Mouse (Mus musculus): ENCODE data around the gene Vrk1. TPM values are rescaled to one million over a fixed set of nuclear protein-coding genes. Genes with fewer than 3 reads are reported as not detected.

The Vrk1 gene
- polyA plus RNA-seq, 1 experiment from 2014 or later: 90.3 TPM

DNA sequence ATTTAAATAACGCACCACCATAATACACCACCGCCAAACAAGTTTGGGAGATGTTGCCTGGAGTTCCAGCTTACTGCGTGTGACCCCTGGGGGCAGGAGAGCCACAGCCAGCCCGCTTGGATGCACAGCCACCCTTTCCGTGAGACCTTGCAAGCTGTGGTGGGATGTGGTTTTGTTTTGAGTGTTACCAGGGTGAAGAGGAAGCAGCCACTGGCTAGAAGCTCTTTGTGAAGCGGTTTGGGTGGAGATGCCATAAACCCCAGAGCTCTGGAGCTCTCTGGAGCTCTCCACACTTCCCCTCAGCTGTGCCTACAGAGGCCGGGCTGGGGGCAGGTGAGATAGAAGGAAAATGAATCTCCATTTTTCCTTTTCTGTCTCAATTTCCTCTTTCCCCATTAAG lies 38.8 kb upstream of the Vrk1 start:
- Histone ChIP-seq H3K9me3 (ENCODE audit: control insufficient read depth, low read length) (no peaks in the 10 kb centered on the region; the same call in 1 of the 2 replicates), H3K4me3 (ENCODE audit: low read depth, low read length) (no peak overlapping the region), H3K9ac (ENCODE audit: low read depth, low read length) (no peak overlapping the region), H3K27ac (ENCODE audit: low read depth, low read length) (no peak overlapping the region), H3K36me3 (ENCODE audit: control insufficient read depth, insufficient read depth, low read length) (no peaks in the 10 kb centered on the region), H3K4me1 (replicated peaks; ENCODE audit: control insufficient read depth, insufficient read depth, low read length) (0 out of 2 replicates have a peak, but pooled peaks cover 2% of the 10 kb centered on the region), H3K4me2 (replicated peaks; ENCODE audit: low read depth, low read length) (no peak overlapping the region), H3K27me3 (ENCODE audit: control insufficient read depth, insufficient read depth, low read length) (no peaks in the 10 kb centered on the region; the same call in 1 of the 2 replicates)
- ATAC-seq (ENCODE audit: low FRiP score): no peak
- no peak for DNase-seq (ENCODE audit: low spot score)
- WGBS: 72% methylated on average over 7 of the region's 7 CpGs

DNA sequence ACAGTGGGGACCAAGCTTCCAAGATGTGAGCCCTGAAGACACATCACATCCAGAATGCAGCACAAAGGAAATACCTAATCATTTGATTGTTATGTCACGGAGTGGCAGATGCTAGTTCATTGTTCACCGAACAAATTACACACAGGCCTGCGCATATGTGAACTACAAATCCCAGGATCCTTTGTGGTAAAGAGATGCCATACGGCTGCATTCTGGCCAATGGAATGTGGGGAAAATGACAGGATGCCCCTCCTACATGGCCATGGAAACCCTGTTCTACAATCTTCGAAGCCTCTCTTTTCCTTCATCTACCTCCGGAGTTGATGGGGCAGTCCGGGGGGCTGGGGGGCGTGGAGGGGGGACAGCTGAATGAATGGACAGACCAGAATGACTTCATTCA lies 37.4 kb upstream of the Vrk1 start:
- H3K4me2 ChIP-seq (replicated peaks; ENCODE audit: low read depth, low read length): no peak overlapping the region
- 0 out of 2 replicates have a peak, but pooled peaks cover 2% of the 10 kb centered on the region for H3K4me1 ChIP-seq (replicated peaks; ENCODE audit: control insufficient read depth, insufficient read depth, low read length)
- H3K9ac ChIP-seq (ENCODE audit: low read depth, low read length): no peak overlapping the region
- no peak overlapping the region for H3K27ac ChIP-seq (ENCODE audit: low read depth, low read length)
- ATAC-seq (ENCODE audit: low FRiP score): peak; percentile 33; the same call in 1 of the 2 replicates
- DNase-seq (ENCODE audit: low spot score): peak; percentile 21
- no peaks in the 10 kb centered on the region; the same call in 1 of the 2 replicates for H3K9me3 ChIP-seq (ENCODE audit: control insufficient read depth, low read length)
- 87% methylated on average over 8 of the region's 8 CpGs for WGBS
- H3K36me3 ChIP-seq (ENCODE audit: control insufficient read depth, insufficient read depth, low read length): no peaks in the 10 kb centered on the region
- H3K27me3 ChIP-seq (ENCODE audit: control insufficient read depth, insufficient read depth, low read length): no peaks in the 10 kb centered on the region; the same call in 1 of the 2 replicates
- no peak overlapping the region for H3K4me3 ChIP-seq (ENCODE audit: low read depth, low read length)

DNA sequence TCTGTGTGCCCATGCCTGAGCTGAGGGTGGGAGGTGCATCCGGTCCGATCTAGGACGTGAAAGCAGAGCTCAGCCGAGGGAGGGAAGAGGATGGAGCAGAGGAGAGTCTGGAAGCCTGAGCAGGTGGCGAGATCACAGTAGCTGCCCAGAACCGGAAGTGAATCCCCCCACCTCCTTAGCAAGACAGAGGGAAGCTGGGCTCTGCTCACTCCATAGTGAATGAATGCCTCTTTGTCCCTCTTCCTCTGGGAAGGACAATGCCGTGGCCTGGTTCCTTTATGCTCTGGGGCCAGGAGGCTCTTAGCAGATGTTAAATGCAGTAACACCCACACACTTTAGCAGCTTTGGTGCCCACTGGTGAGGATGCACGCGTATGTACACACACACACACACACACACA lies 36.3 kb upstream of the Vrk1 start:
- Histone ChIP-seq H3K4me1 (replicated peaks; ENCODE audit: control insufficient read depth, insufficient read depth, low read length) (0 out of 2 replicates have a peak, but pooled peaks cover 2% of the 10 kb centered on the region), H3K27me3 (ENCODE audit: control insufficient read depth, insufficient read depth, low read length) (no peaks in the 10 kb centered on the region), H3K27ac (ENCODE audit: low read depth, low read length) (peak overlapping the region; percentile 74), H3K36me3 (ENCODE audit: control insufficient read depth, insufficient read depth, low read length) (no peaks in the 10 kb centered on the region), H3K4me3 (ENCODE audit: low read depth, low read length) (no peak overlapping the region), H3K9me3 (ENCODE audit: control insufficient read depth, low read length) (no peaks in the 10 kb centered on the region; the same call in 1 of the 2 replicates), H3K4me2 (replicated peaks; ENCODE audit: low read depth, low read length) (no peak overlapping the region), H3K9ac (ENCODE audit: low read depth, low read length) (no peak overlapping the region)
- 41% methylated on average over 9 of the region's 9 CpGs for WGBS
- peak; percentile 79 for ATAC-seq (ENCODE audit: low FRiP score)
- peak; percentile 70 for DNase-seq (ENCODE audit: low spot score)

DNA sequence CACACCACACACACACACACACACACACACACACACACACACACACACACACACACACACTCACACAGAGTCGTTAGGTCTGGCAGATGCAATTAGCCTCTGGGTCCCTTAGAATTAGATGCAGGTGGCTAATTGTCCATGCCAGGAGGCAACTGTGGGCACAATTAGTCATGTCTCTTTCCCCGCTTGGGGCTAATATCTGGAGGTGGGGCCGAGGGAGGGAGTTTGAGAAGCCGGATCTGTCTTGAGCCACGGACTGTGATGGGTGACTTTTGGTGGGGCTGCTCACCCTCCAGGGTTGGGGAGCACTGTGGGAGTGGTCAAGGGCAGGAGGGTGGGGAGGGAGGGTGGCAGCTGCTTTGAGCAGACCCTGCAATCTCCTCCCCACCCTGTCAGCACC lies 35.9 kb upstream of the Vrk1 start:
- no peak overlapping the region for H3K4me2 ChIP-seq (replicated peaks; ENCODE audit: low read depth, low read length)
- H3K4me1 ChIP-seq (replicated peaks; ENCODE audit: control insufficient read depth, insufficient read depth, low read length): 0 out of 2 replicates have a peak, but pooled peaks cover 2% of the 10 kb centered on the region
- H3K9ac ChIP-seq (ENCODE audit: low read depth, low read length): no peak overlapping the region
- no peaks in the 10 kb centered on the region; the same call in 1 of the 2 replicates for H3K9me3 ChIP-seq (ENCODE audit: control insufficient read depth, low read length)
- peak overlapping the region; percentile 74; the same call in 1 of the 2 replicates for H3K27ac ChIP-seq (ENCODE audit: low read depth, low read length)
- peak; percentile 45 for DNase-seq (ENCODE audit: low spot score)
- ATAC-seq (ENCODE audit: low FRiP score): peak; percentile 74
- no peak overlapping the region for H3K4me3 ChIP-seq (ENCODE audit: low read depth, low read length)
- H3K27me3 ChIP-seq (ENCODE audit: control insufficient read depth, insufficient read depth, low read length): no peaks in the 10 kb centered on the region
- H3K36me3 ChIP-seq (ENCODE audit: control insufficient read depth, insufficient read depth, low read length): no peaks in the 10 kb centered on the region
- 34% methylated on average over 5 of the region's 5 CpGs for WGBS

DNA sequence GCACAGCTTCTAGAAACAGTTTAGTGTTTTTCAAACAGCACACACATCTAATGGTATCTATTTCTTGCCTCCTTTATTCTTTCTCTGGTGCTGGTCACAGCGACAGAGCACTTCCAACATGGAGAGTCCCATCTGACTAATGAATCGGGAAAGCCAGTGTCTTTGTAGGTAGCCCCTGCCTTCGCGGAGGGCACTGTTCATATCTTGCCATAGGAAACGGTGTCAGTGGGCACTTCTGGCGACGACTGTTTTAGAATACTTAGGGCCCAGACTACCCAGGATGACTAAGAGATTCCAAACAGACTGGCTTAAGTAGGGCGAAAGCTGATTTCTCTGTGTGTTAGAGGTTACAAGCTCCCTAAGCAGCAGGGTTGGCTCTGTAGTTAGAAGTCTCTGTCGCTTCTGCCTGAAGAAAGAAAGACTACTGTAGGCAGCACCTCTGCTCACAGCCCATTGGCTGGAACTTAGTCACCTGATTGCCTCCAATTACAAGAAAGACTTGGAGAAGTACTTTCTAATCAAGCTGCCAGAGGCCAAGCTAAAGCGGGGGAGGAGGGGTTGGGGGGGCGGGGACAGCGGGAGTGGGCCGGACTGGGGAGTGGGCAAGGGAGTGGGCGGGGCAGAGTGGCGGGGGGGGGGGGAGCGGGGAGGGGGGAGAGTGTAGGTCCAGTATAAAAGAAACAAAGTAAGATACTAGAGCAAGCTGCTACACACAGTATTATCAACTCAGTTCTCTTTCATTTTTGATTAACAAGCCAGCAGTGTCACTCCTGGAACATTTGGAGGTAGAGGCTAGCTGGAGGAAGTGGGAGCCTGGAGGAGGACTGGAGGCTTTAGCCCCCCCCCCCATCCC lies 28.7 kb upstream of the Vrk1 start:
- 28% methylated on average over 12 of the region's 16 CpGs for WGBS
- Histone ChIP-seq H3K9ac (ENCODE audit: low read depth, low read length) (no peak overlapping the region), H3K4me1 (replicated peaks; ENCODE audit: control insufficient read depth, insufficient read depth, low read length) (no peaks in the 10 kb centered on the region), H3K36me3 (ENCODE audit: control insufficient read depth, insufficient read depth, low read length) (no peaks in the 10 kb centered on the region), H3K4me3 (ENCODE audit: low read depth, low read length) (no peak overlapping the region), H3K4me2 (replicated peaks; ENCODE audit: low read depth, low read length) (no peak overlapping the region; the same call in 1 of the 2 replicates), H3K27me3 (ENCODE audit: control insufficient read depth, insufficient read depth, low read length) (no peaks in the 10 kb centered on the region), H3K9me3 (ENCODE audit: control insufficient read depth, low read length) (peaks cover 4% of the 10 kb centered on the region; the same call in 1 of the 2 replicates), H3K27ac (ENCODE audit: low read depth, low read length) (0 out of 2 replicates have a peak overlapping the region, but pooled peaks have one; percentile 10)
- DNase-seq (ENCODE audit: low spot score) (peak; percentile 19), ATAC-seq (ENCODE audit: low FRiP score) (no peak)

DNA sequence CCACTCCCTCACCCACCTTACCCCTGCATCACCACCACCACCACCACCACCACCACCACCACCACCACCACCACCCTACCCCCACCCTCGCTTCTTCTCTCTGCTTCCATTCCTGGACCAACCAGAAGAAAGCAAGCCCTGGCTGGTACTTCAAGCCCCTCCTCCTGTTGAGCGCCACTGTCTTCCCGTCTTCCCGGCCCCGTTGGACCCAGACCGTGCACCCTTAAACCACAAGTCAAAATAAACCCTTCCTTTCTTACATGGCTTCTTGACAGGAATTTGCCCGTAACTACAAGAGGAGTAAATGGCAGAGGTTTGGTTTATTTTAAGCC lies 28.1 kb upstream of the Vrk1 start:
- H3K27ac ChIP-seq (ENCODE audit: low read depth, low read length): no peak overlapping the region
- no peak overlapping the region for H3K4me3 ChIP-seq (ENCODE audit: low read depth, low read length)
- ATAC-seq (ENCODE audit: low FRiP score) (no peak), DNase-seq (ENCODE audit: low spot score) (no peak)
- 74% methylated on average over 7 of the region's 7 CpGs for WGBS
- H3K27me3 ChIP-seq (ENCODE audit: control insufficient read depth, insufficient read depth, low read length): no peaks in the 10 kb centered on the region
- no peak overlapping the region for H3K9ac ChIP-seq (ENCODE audit: low read depth, low read length)
- H3K9me3 ChIP-seq (ENCODE audit: control insufficient read depth, low read length): peaks cover 4% of the 10 kb centered on the region; the same call in 1 of the 2 replicates
- H3K36me3 ChIP-seq (ENCODE audit: control insufficient read depth, insufficient read depth, low read length): no peaks in the 10 kb centered on the region
- no peak overlapping the region for H3K4me2 ChIP-seq (replicated peaks; ENCODE audit: low read depth, low read length)
- no peaks in the 10 kb centered on the region for H3K4me1 ChIP-seq (replicated peaks; ENCODE audit: control insufficient read depth, insufficient read depth, low read length)

DNA sequence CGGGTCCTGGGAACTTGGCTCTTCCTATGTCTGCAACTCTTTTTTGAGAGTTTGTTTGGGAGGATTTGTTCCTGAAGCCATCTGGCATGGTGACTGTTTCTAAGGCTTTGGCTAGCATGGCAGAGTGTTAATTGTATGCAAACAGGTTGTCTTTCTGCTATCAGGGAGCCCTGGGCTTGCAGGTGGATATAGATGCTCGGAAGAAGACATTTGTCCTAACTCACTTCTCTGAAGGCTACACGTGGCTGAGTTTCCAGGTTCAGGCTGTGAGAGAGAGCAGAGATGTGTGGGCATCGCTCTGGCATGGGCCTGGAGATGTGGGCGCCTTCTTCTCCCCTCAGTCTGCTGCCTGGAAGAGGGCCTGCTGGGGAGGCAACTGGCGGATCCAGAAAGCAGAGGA lies 27.4 kb upstream of the Vrk1 start:
- Histone ChIP-seq H3K9ac (ENCODE audit: low read depth, low read length) (no peak overlapping the region), H3K27ac (ENCODE audit: low read depth, low read length) (no peak overlapping the region), H3K4me3 (ENCODE audit: low read depth, low read length) (no peak overlapping the region), H3K9me3 (ENCODE audit: control insufficient read depth, low read length) (peaks cover 4% of the 10 kb centered on the region; the same call in 1 of the 2 replicates), H3K27me3 (ENCODE audit: control insufficient read depth, insufficient read depth, low read length) (no peaks in the 10 kb centered on the region), H3K4me1 (replicated peaks; ENCODE audit: control insufficient read depth, insufficient read depth, low read length) (no peaks in the 10 kb centered on the region), H3K4me2 (replicated peaks; ENCODE audit: low read depth, low read length) (no peak overlapping the region), H3K36me3 (ENCODE audit: control insufficient read depth, insufficient read depth, low read length) (no peaks in the 10 kb centered on the region)
- 87% methylated on average over 6 of the region's 6 CpGs for WGBS
- DNase-seq (ENCODE audit: low spot score) (no peak), ATAC-seq (ENCODE audit: low FRiP score) (no peak)

DNA sequence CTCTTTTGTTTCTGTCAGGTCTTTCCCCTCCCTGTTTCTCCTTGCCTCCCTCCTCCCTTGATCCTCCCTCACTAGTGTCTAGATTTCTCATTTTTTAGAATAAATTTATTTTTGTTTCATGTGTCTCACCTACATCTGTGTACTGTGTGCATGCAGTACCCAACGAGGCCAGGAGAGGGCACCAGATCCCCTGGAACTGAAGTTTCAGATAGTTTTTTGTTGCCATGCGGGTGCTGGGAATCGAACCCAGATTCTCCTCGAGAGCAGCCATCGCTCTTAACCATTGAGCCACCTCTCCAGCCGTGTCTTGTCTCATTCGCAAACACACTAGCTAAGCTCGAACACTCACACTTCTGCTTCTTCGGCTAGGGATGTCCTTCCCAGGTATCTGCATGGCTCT lies 26.5 kb upstream of the Vrk1 start:
- Histone ChIP-seq H3K4me3 (ENCODE audit: low read depth, low read length) (no peak overlapping the region), H3K36me3 (ENCODE audit: control insufficient read depth, insufficient read depth, low read length) (no peaks in the 10 kb centered on the region), H3K4me2 (replicated peaks; ENCODE audit: low read depth, low read length) (no peak overlapping the region), H3K9me3 (ENCODE audit: control insufficient read depth, low read length) (peaks cover 4% of the 10 kb centered on the region; the same call in 1 of the 2 replicates), H3K9ac (ENCODE audit: low read depth, low read length) (no peak overlapping the region), H3K27ac (ENCODE audit: low read depth, low read length) (no peak overlapping the region), H3K4me1 (replicated peaks; ENCODE audit: control insufficient read depth, insufficient read depth, low read length) (no peaks in the 10 kb centered on the region), H3K27me3 (ENCODE audit: control insufficient read depth, insufficient read depth, low read length) (no peaks in the 10 kb centered on the region)
- DNase-seq (ENCODE audit: low spot score): no peak
- whole genome bisulfite sequencing: 90% methylated on average over 9 of the region's 9 CpGs
- no peak for ATAC-seq (ENCODE audit: low FRiP score)

DNA sequence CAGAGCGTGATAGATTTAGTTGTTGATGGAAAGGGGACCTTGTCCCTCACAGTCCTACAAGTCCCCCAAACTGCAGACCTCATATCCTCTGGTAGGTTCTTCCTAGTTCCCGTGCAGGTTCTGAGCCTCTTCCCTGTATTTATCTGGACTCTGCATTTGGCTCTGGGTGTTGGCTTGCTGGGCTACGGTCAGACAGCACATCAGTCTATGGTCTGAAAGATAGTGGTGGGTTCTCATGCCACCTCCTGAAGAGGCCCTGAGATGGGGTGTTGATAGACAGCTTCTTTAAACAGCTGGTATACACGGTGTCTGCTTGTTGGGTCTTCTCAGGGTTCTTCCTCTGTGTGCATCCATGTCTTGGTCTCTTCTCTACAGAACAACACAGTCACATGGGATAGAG lies 21.6 kb upstream of the Vrk1 start:
- 88% methylated on average over 4 of the region's 4 CpGs for WGBS
- Histone ChIP-seq H3K27ac (ENCODE audit: low read depth, low read length) (no peak overlapping the region), H3K4me2 (replicated peaks; ENCODE audit: low read depth, low read length) (no peak overlapping the region), H3K36me3 (ENCODE audit: control insufficient read depth, insufficient read depth, low read length) (no peaks in the 10 kb centered on the region), H3K9me3 (ENCODE audit: control insufficient read depth, low read length) (peaks cover 4% of the 10 kb centered on the region; the same call in 1 of the 2 replicates), H3K4me3 (ENCODE audit: low read depth, low read length) (no peak overlapping the region), H3K27me3 (ENCODE audit: control insufficient read depth, insufficient read depth, low read length) (no peaks in the 10 kb centered on the region), H3K9ac (ENCODE audit: low read depth, low read length) (no peak overlapping the region), H3K4me1 (replicated peaks; ENCODE audit: control insufficient read depth, insufficient read depth, low read length) (no peaks in the 10 kb centered on the region)
- DNase-seq (ENCODE audit: low spot score): no peak
- no peak for ATAC-seq (ENCODE audit: low FRiP score)

All from hindbrain, embryonic 11.5 days (tissue).